Mouse (Mus musculus): ENCODE results near the gene Rufy3. TPM values are rescaled to one million over a fixed set of nuclear protein-coding genes. Genes with fewer than 3 reads are reported as not detected.

Rufy3 gene
- polyA plus RNA-seq, 1 experiment from 2014 or later, result 16.5 TPM

GRCm38 (mm10) chr5:88604641-88605358 lies 40.0 kb downstream of the Rufy3 start:
- Histone ChIP-seq H3K27me3 (ENCODE audit: control insufficient read depth, insufficient read depth, low read length) (no peaks in the 10 kb centered on the region), H3K4me1 (ENCODE audit: control insufficient read depth in 2 of 2, insufficient read depth in 2 of 2, low read length in 2 of 2) (peaks cover 3 to 9% of the 10 kb centered on the region in 2 experiments; a peak in 3 of 4 replicates), H3K36me3 (ENCODE audit: control insufficient read depth, insufficient read depth, low read length) (no peaks in the 10 kb centered on the region), H3K4me2 (ENCODE audit: low read length) (no peak overlapping the region), H3K9ac (ENCODE audit: low read length) (no peak overlapping the region), H3K27ac (replicated peaks in 1 of 2; ENCODE audit: control insufficient read depth in 1 of 2, insufficient read depth in 1 of 2, low read depth in 2 of 2, low read length in 2 of 2) (no peak overlapping the region), H3K4me3 (ENCODE audit: control insufficient read depth in 1 of 2, insufficient read depth in 1 of 2, low read depth in 1 of 2, low read length in 2 of 2) (no peak overlapping the region), H3K9me3 (ENCODE audit: control insufficient read depth, low read length) (no peaks in the 10 kb centered on the region)
- 88% methylated on average over 7 of the region's 7 CpGs for WGBS
- no peak for ATAC-seq (ENCODE audit: insufficient number of reproducible peaks, insufficient read depth, low FRiP score, low read depth)

GRCm38 (mm10) chr5:88614129-88614528 lies 49.3 kb downstream of the Rufy3 start:
- H3K4me3 ChIP-seq (ENCODE audit: control insufficient read depth in 1 of 2, insufficient read depth in 1 of 2, low read depth in 1 of 2, low read length in 2 of 2), result no peak overlapping the region
- WGBS, result 100% methylated on average over 1 of the region's 1 CpGs

GRCm38 (mm10) chr5:88616988-88617387 lies 52.1 kb downstream of the Rufy3 start:
- Histone ChIP-seq H3K4me2 (ENCODE audit: low read length) (no peak overlapping the region), H3K36me3 (ENCODE audit: control insufficient read depth, insufficient read depth, low read length) (peaks cover 41% of the 10 kb centered on the region), H3K4me3 (ENCODE audit: control insufficient read depth in 1 of 2, insufficient read depth in 1 of 2, low read depth in 1 of 2, low read length in 2 of 2) (no peak overlapping the region), H3K9me3 (ENCODE audit: control insufficient read depth, low read length) (no peaks in the 10 kb centered on the region), H3K27me3 (ENCODE audit: control insufficient read depth, insufficient read depth, low read length) (no peaks in the 10 kb centered on the region), H3K4me1 (ENCODE audit: control insufficient read depth in 2 of 2, insufficient read depth in 2 of 2, low read length in 2 of 2) (no peaks in the 10 kb centered on the region), H3K27ac (replicated peaks in 1 of 2; ENCODE audit: control insufficient read depth in 1 of 2, insufficient read depth in 1 of 2, low read depth in 2 of 2, low read length in 2 of 2) (no peak overlapping the region), H3K9ac (ENCODE audit: low read length) (no peak overlapping the region)
- ATAC-seq (ENCODE audit: insufficient number of reproducible peaks, insufficient read depth, low FRiP score, low read depth), result no peak
- WGBS, result 77% methylated on average over 4 of the region's 4 CpGs

More at GRCm38 (mm10) chr5:88614129-88614528, 49.3 kb downstream of the Rufy3 start:
- H3K4me1 ChIP-seq (ENCODE audit: control insufficient read depth in 2 of 2, insufficient read depth in 2 of 2, low read length in 2 of 2), result no peaks in the 10 kb centered on the region
- no peak overlapping the region for H3K27ac ChIP-seq (replicated peaks in 1 of 2; ENCODE audit: control insufficient read depth in 1 of 2, insufficient read depth in 1 of 2, low read depth in 2 of 2, low read length in 2 of 2)
- no peaks in the 10 kb centered on the region for H3K9me3 ChIP-seq (ENCODE audit: control insufficient read depth, low read length)
- no peak overlapping the region for H3K4me2 ChIP-seq (ENCODE audit: low read length)
- no peak overlapping the region for H3K9ac ChIP-seq (ENCODE audit: low read length)
- no peak for ATAC-seq (ENCODE audit: insufficient number of reproducible peaks, insufficient read depth, low FRiP score, low read depth)
- H3K27me3 ChIP-seq (ENCODE audit: control insufficient read depth, insufficient read depth, low read length), result no peaks in the 10 kb centered on the region
- peaks cover 27% of the 10 kb centered on the region for H3K36me3 ChIP-seq (ENCODE audit: control insufficient read depth, insufficient read depth, low read length)

GRCm38 (mm10) chr5:88627545-88627944 lies 62.7 kb downstream of the Rufy3 start:
- Histone ChIP-seq H3K27ac (replicated peaks in 1 of 2; ENCODE audit: control insufficient read depth in 1 of 2, insufficient read depth in 1 of 2, low read depth in 2 of 2, low read length in 2 of 2) (no peak overlapping the region), H3K9me3 (ENCODE audit: control insufficient read depth, low read length) (no peaks in the 10 kb centered on the region), H3K9ac (ENCODE audit: low read length) (no peak overlapping the region), H3K4me3 (ENCODE audit: control insufficient read depth in 1 of 2, insufficient read depth in 1 of 2, low read depth in 1 of 2, low read length in 2 of 2) (no peak overlapping the region), H3K4me2 (ENCODE audit: low read length) (no peak overlapping the region), H3K36me3 (ENCODE audit: control insufficient read depth, insufficient read depth, low read length) (peaks cover 45% of the 10 kb centered on the region), H3K4me1 (ENCODE audit: control insufficient read depth in 2 of 2, insufficient read depth in 2 of 2, low read length in 2 of 2) (peaks cover 4 to 10% of the 10 kb centered on the region in 2 experiments), H3K27me3 (ENCODE audit: control insufficient read depth, insufficient read depth, low read length) (no peaks in the 10 kb centered on the region)
- ATAC-seq (ENCODE audit: insufficient number of reproducible peaks, insufficient read depth, low FRiP score, low read depth), result no peak
- WGBS, result 72% methylated on average over 4 of the region's 4 CpGs

- ATAC-seq (ENCODE audit: insufficient number of reproducible peaks, insufficient read depth, low FRiP score, low read depth), result no peak
- Histone ChIP-seq H3K4me2 (ENCODE audit: low read length) (no peak overlapping the region), H3K36me3 (ENCODE audit: control insufficient read depth, insufficient read depth, low read length) (peaks cover 58% of the 10 kb centered on the region), H3K9me3 (ENCODE audit: control insufficient read depth, low read length) (no peaks in the 10 kb centered on the region), H3K27ac (replicated peaks in 1 of 2; ENCODE audit: control insufficient read depth in 1 of 2, insufficient read depth in 1 of 2, low read depth in 2 of 2, low read length in 2 of 2) (no peak overlapping the region), H3K4me1 (ENCODE audit: control insufficient read depth in 2 of 2, insufficient read depth in 2 of 2, low read length in 2 of 2) (peaks cover 4 to 10% of the 10 kb centered on the region in 2 experiments), H3K27me3 (ENCODE audit: control insufficient read depth, insufficient read depth, low read length) (no peaks in the 10 kb centered on the region), H3K4me3 (ENCODE audit: control insufficient read depth in 1 of 2, insufficient read depth in 1 of 2, low read depth in 1 of 2, low read length in 2 of 2) (no peak overlapping the region), H3K9ac (ENCODE audit: low read length) (no peak overlapping the region)
- 81% methylated on average over 11 of the region's 11 CpGs for WGBS
These were observed 64.3 kb downstream of the Rufy3 start for GRCm38 (mm10) chr5:88629125-88629524.

- Histone ChIP-seq H3K27ac (replicated peaks in 1 of 2; ENCODE audit: control insufficient read depth in 1 of 2, insufficient read depth in 1 of 2, low read depth in 2 of 2, low read length in 2 of 2) (no peak overlapping the region), H3K9ac (ENCODE audit: low read length) (no peak overlapping the region), H3K4me3 (ENCODE audit: control insufficient read depth in 1 of 2, insufficient read depth in 1 of 2, low read depth in 1 of 2, low read length in 2 of 2) (no peak overlapping the region), H3K27me3 (ENCODE audit: control insufficient read depth, insufficient read depth, low read length) (no peaks in the 10 kb centered on the region), H3K4me1 (ENCODE audit: control insufficient read depth in 2 of 2, insufficient read depth in 2 of 2, low read length in 2 of 2) (peaks cover 4 to 10% of the 10 kb centered on the region in 2 experiments), H3K4me2 (ENCODE audit: low read length) (no peak overlapping the region), H3K9me3 (ENCODE audit: control insufficient read depth, low read length) (no peaks in the 10 kb centered on the region), H3K36me3 (ENCODE audit: control insufficient read depth, insufficient read depth, low read length) (peaks cover 66% of the 10 kb centered on the region)
- ATAC-seq (ENCODE audit: insufficient number of reproducible peaks, insufficient read depth, low FRiP score, low read depth), result no peak
- WGBS, result 72% methylated on average over 8 of the region's 8 CpGs
These were observed 65.1 kb downstream of the Rufy3 start for GRCm38 (mm10) chr5:88629987-88630386.

GRCm38 (mm10) chr5:88630883-88631282 lies 66.0 kb downstream of the Rufy3 start:
- H3K36me3 ChIP-seq (ENCODE audit: control insufficient read depth, insufficient read depth, low read length), result peaks cover 74% of the 10 kb centered on the region
- peak; percentile 35; the same call in 1 of the 2 replicates for ATAC-seq (ENCODE audit: insufficient number of reproducible peaks, insufficient read depth, low FRiP score, low read depth)
- no peaks in the 10 kb centered on the region for H3K9me3 ChIP-seq (ENCODE audit: control insufficient read depth, low read length)
- H3K4me3 ChIP-seq (ENCODE audit: control insufficient read depth in 1 of 2, insufficient read depth in 1 of 2, low read depth in 1 of 2, low read length in 2 of 2), result no peak overlapping the region
- H3K4me1 ChIP-seq (ENCODE audit: control insufficient read depth in 2 of 2, insufficient read depth in 2 of 2, low read length in 2 of 2), result peaks cover 4 to 10% of the 10 kb centered on the region in 2 experiments
- H3K27me3 ChIP-seq (ENCODE audit: control insufficient read depth, insufficient read depth, low read length), result no peaks in the 10 kb centered on the region
- H3K9ac ChIP-seq (ENCODE audit: low read length), result no peak overlapping the region
- 28% methylated on average over 3 of the region's 3 CpGs for WGBS
- H3K27ac ChIP-seq (replicated peaks in 1 of 2; ENCODE audit: control insufficient read depth in 1 of 2, insufficient read depth in 1 of 2, low read depth in 2 of 2, low read length in 2 of 2), result peak overlapping the region; percentile 32 to 33; a peak in 2 of 4 replicates
- H3K4me2 ChIP-seq (ENCODE audit: low read length), result no peak overlapping the region

- H3K4me2 ChIP-seq (ENCODE audit: low read length), result no peak overlapping the region
- no peak overlapping the region for H3K27ac ChIP-seq (replicated peaks in 1 of 2; ENCODE audit: control insufficient read depth in 1 of 2, insufficient read depth in 1 of 2, low read depth in 2 of 2, low read length in 2 of 2)
- H3K9ac ChIP-seq (ENCODE audit: low read length), result no peak overlapping the region
- peaks cover 4 to 10% of the 10 kb centered on the region in 2 experiments for H3K4me1 ChIP-seq (ENCODE audit: control insufficient read depth in 2 of 2, insufficient read depth in 2 of 2, low read length in 2 of 2)
- no peak overlapping the region for H3K4me3 ChIP-seq (ENCODE audit: control insufficient read depth in 1 of 2, insufficient read depth in 1 of 2, low read depth in 1 of 2, low read length in 2 of 2)
- no peaks in the 10 kb centered on the region for H3K27me3 ChIP-seq (ENCODE audit: control insufficient read depth, insufficient read depth, low read length)
- no peaks in the 10 kb centered on the region for H3K9me3 ChIP-seq (ENCODE audit: control insufficient read depth, low read length)
- peaks cover 74% of the 10 kb centered on the region for H3K36me3 ChIP-seq (ENCODE audit: control insufficient read depth, insufficient read depth, low read length)
- ATAC-seq (ENCODE audit: insufficient number of reproducible peaks, insufficient read depth, low FRiP score, low read depth), result no peak
- WGBS, result 54% methylated on average over 5 of the region's 5 CpGs
These were observed 66.7 kb downstream of the Rufy3 start for GRCm38 (mm10) chr5:88631545-88631944.

Measured in heart, embryonic 14.5 days (tissue).